Mouse (Mus musculus): ENCODE data around the gene Hist1h3e.
"Not testable (repeated sequence)": the region's sequence is repeated elsewhere in the genome, so short reads cannot be mapped to it uniquely, and the experiment has no call there.

Hist1h3e gene

GRCm38 (mm10) chr13:23583387-23584068, 21.4 kb upstream of the Hist1h3e start:
- DNase-seq (ENCODE audit: low read depth, low spot score): no peak

- DNase-seq (ENCODE audit: low read depth, low spot score): peak; percentile 90
Observed at GRCm38 (mm10) chr13:23582219-23583056, 20.3 kb upstream of the Hist1h3e start.

DNA sequence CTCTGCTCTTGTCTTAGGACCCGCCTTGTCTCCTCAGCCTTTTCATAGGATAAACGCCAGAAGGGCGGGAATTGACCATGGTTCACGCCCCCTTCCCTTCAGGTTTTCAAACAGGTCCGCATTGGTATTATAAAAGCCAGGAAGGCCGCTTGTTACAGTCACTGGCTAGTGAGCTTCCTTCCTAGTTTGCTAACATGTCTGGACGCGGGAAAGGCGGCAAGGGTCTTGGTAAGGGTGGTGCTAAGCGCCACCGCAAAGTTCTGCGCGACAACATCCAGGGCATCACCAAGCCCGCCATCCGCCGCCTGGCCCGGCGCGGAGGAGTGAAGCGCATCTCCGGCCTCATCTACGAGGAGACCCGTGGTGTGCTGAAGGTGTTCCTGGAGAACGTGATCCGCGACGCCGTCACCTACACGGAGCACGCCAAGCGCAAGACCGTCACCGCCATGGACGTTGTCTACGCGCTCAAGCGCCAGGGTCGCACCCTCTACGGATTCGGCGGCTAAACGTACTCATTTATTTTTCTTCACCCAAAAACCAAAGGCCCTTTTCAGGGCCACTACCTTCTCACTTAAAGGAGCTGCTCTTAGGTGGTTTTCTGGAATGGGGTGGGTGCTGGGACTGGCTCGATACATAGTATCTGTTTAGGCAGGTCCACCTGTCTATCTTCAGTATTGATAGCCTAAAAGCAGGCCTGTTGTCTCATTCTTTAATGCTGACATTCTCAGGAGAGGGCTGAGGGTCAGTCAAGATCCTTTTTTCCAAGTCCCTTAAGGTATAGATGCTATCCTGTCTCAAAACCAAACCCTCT, 19.4 kb upstream of the Hist1h3e start, which contains the start of gene Hist1h4d:
Gene Hist1h4d, plus strand, starts transcription at position 191 of the 811 bp plus-strand sequence.
- DNase-seq (ENCODE audit: low read depth, low spot score): peak; percentile 97

DNA sequence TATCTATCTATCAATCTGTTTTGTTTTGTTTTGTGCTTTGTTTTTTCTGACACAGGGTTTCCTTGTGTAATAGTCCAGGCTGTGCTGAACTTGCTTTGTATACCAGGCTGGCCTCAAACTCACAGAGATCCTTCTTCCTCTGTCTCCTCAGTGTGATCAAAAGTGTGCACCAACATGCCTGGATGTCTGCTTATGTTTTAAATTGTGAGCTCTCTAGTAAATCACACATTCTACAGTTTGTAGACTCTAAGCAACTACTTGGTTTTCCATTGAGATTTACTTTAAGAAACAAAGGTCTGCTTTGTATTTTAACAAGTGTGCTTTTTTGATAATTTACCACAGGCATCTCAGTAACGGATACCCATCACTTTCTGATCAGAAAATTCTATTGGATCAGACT, 15.7 kb upstream of the Hist1h3e start:
- DNase-seq (ENCODE audit: low read depth, low spot score): no peak

DNA sequence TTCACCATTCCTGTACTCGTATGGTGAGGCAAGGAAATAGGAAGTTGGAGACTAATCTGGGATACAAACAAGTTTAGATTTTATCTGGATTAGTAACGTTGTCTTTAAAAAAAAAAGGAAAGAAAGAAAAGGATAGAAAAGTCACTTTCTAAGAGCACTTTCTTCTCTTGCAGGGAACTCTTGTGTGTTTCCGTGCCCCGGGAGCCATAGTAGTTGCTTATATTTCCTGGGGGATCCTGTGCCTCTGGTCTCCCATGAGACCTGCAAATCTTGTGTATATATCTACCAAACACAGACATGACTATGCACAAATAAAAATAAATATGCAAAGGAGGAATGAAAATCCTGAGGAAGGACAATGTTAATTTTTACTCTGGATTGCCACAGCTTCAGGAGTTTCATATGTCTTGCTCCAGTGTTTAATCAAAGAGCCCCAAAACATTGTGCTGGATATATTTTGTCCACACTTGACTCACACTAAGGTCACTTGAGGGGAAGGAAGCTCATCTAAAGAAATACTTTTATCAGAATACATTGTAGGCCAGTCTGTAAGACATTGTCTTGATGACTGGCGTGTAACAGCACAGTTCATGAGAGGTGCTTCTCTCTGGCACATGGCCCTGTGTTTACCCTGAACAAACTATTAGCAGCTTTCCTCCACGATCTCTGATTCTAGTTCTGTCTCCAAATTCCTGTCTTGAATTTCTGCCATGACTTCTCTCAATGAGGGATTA, 14.9 kb upstream of the Hist1h3e start:
- DNase-seq (ENCODE audit: low read depth, low spot score): no peak

DNA sequence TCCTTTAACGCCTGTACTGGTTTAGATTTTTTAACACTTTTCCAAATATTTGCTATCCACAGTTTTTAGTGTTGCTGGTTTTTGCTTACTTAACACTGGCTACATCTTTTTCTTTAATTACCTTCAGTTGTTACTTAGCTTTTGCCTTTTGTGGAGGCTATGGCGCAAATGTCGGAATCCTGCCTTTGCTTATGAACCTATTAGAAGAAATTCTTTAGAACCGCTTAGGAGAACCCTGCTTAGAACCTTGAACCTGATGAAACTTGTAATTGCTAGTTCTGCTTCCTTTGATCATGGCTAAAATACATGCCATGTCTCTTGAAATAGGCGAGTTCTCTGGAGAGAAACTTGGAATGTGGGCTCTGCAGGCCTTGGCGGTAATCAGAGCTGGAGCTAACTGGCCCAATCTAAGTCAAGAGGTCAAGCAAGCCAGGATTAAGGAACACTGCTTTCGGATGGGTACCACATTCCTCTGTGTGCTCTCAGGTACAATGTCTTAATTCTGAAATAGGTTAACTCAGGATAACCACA, 14.2 kb upstream of the Hist1h3e start:
- DNase-seq (ENCODE audit: low read depth, low spot score): peak; percentile 87

DNA sequence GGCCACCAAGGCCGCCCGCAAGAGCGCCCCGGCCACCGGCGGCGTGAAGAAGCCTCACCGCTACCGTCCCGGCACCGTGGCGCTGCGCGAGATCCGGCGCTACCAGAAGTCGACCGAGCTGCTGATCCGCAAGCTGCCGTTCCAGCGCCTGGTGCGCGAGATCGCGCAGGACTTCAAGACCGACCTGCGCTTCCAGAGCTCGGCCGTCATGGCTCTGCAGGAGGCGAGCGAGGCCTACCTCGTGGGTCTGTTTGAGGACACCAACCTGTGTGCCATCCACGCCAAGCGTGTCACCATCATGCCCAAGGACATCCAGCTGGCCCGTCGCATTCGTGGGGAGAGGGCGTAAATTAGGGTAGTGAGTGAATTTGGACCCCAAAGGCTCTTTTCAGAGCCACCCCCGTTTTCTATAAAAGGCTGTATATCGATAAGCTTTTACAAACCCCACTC, 13.7 kb upstream of the Hist1h3e start:
- peak; percentile 64 for DNase-seq (ENCODE audit: low read depth, low spot score)

- DNase-seq (ENCODE audit: low read depth, low spot score): peak; percentile 91
Observed at GRCm38 (mm10) chr13:23575271-23575851, 13.2 kb upstream of the Hist1h3e start, which contains the start of gene Hist1h3d. Gene Hist1h3d, plus strand, starts transcription at chr13:23575763.

GRCm38 (mm10) chr13:23574546-23575170, 12.5 kb upstream of the Hist1h3e start:
- peak; percentile 59 for DNase-seq (ENCODE audit: low read depth, low spot score)

DNA sequence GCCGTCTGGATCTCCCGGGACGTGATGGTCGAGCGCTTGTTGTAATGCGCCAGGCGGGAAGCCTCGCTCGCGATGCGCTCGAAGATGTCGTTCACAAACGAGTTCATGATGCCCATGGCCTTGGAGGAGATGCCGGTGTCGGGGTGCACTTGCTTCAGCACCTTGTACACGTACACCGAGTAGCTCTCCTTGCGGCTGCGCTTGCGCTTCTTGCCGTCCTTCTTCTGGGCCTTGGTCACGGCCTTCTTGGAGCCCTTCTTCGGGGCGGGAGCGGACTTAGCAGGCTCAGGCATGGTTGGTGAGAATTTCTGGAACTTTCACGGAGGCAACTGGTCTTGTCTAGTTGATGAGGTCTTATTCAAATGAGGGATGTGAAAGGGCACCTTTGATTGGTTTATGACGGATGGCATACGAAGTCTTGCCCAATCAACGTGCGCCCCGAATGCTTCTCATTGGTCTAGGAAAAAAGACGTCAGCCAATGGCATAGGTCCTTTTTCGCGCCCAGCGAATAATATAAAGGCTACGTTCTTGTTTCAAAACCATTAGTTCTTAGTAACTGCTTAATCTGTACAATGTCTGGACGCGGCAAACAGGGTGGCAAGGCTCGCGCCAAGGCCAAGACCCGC, 11.8 kb upstream of the Hist1h3e start, which contains the start of the genes Hist1h2bf and Hist1h2ad:
Gene Hist1h2bf, minus strand, starts transcription at position 299 of the 627 bp plus-strand sequence.
Gene Hist1h2ad, plus strand, starts transcription at position 484 of the 627 bp plus-strand sequence.
- peak; percentile 100 for DNase-seq (ENCODE audit: low read depth, low spot score)

DNA sequence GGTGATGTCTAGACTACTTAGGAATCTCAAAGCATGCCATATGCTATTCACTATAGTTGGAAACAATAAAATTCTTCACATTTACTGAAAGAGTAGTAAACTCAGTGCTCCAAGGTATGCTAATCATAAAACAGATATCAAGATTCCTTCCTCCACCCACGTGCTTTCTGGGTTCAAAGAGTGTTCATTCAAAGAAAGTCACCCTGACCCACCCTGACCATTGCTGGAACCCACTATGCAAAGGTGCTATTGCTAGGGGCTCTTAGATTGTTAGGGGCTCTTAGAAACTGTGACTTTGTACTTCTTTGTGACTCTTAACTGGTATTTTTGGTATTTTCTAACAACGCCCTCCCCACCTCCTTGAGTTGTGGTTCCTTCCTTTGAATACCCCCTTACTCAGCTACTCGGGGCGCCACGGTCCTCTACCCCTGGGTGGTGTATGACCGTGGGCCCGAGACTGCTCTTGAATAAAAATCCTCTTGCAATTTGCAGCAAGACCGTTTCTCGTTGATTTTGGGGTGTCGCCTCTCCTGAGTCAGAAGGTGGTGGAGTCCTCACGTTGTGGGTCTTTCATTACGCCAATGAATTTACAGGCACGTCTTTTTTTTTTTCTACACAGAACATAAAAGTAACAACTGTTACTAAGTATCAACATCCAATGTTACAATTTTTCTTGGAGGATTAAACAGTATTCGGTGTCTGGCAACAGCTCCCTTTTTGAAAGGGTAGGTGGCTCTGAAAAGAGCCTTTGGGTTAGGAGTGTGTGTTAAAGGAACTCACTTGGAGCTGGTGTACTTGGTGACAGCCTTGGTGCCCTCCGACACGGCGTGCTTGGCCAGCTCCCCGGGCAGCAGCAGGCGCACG, 11.1 kb upstream of the Hist1h3e start:
- DNase-seq (ENCODE audit: low read depth, low spot score): not testable (repeated sequence)

GRCm38 (mm10) chr13:23572218-23573033, 10.3 kb upstream of the Hist1h3e start:
- DNase-seq (ENCODE audit: low read depth, low spot score): peak; percentile 51

- DNase-seq (ENCODE audit: low read depth, low spot score): peak; percentile 67
Observed at GRCm38 (mm10) chr13:23571504-23572217, 9.5 kb upstream of the Hist1h3e start.

GRCm38 (mm10) chr13:23571022-23571503, 8.9 kb upstream of the Hist1h3e start, which contains the start of the genes Hist1h2ae and Hist1h2bg:
Gene Hist1h2ae, minus strand, starts transcription at chr13:23571220.
Gene Hist1h2bg, plus strand, starts transcription at chr13:23571396.
- peak; percentile 98 for DNase-seq (ENCODE audit: low read depth, low spot score)

- DNase-seq (ENCODE audit: low read depth, low spot score): peak; percentile 56
Observed at GRCm38 (mm10) chr13:23570261-23571021, 8.3 kb upstream of the Hist1h3e start.

- DNase-seq (ENCODE audit: low read depth, low spot score): no peak
Observed at GRCm38 (mm10) chr13:23564482-23564881, 2.3 kb upstream of the Hist1h3e start.

Data from ES-CJ7 (cell line).